Mouse (Mus musculus) C2C12 (cell line): ENCODE data around the gene Hivep2.

Experiments
- CTCF ChIP-seq: IDR thresholded peaks from one replicate; pipeline ENCODE4 v1.5.1; 2011; ENCODE audit not compliant: control insufficient read depth, insufficient read depth, insufficient read length
- USF1 ChIP-seq: IDR thresholded peaks from one replicate; pipeline ENCODE4 v1.6.1; 2011; ENCODE audit warnings: low read depth, mild to moderate bottlenecking, control low read depth, moderate library complexity

GRCm38 (mm10) chr10:14174124-14174523, 208.2 kb downstream of the Hivep2 start:
- TF ChIP-seq CTCF (no peak), USF1 (no peak)
